Mouse (Mus musculus) spleen, embryonic (tissue): Measurements from ENCODE around the gene Zc3h4.

Source experiments
- CTCF ChIA-PET: fragments of 350-600 bp; sonication (Branson Sonifier 250); formaldehyde crosslinking; loops from one replicate; lab custom pipeline; 2022; lab: Charles Lee

Zc3h4 gene

GRCm38 (mm10) chr7:16399098-16399819 lies 1.5 kb upstream of the Zc3h4 start:
- CTCF ChIA-PET, result interaction anchor here (0.6 to 0.7 kb wide), 2 partner anchors 24 to 89 kb away, joined by 3 to 11 read pairs; no protein-coding TSS in a partner anchor

GRCm38 (mm10) chr7:16399820-16400688 lies 656 bp upstream of the Zc3h4 start:
- CTCF ChIA-PET, result interaction anchor here (0.6 to 0.7 kb wide), 2 partner anchors 24 to 90 kb away, joined by 3 to 11 read pairs; no protein-coding TSS in a partner anchor

DNA sequence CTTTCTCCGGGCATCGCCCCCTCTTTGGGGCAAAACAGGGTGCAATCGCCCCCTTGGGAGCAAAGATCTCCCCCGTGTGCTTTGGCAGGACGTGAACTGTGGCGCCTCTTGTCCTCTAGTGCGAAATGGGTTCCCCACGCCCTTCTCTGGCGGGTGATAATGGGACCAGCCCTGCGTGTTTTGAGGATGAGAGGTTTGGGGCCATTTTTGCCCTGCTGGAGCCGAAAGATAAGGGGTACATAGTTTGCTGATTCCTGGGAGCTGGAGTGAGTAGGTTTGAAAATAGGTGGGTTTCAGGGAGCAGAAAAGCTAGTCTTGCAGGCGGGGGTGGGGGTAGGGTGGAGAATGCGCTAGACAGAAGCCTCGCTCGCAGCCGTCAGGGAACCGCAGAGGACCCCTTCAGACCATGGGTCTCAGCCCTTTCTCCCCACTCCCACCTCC lies 1.3 kb downstream of the Zc3h4 start:
- CTCF ChIA-PET, result interaction anchor here (0.6 to 0.7 kb wide), 2 partner anchors 10 to 120 kb away, joined by 3 to 8 read pairs; no protein-coding TSS in a partner anchor

- CTCF ChIA-PET, result no interaction called here
Measured at GRCm38 (mm10) chr7:16402449-16402848, 1.7 kb downstream of the Zc3h4 start.

DNA sequence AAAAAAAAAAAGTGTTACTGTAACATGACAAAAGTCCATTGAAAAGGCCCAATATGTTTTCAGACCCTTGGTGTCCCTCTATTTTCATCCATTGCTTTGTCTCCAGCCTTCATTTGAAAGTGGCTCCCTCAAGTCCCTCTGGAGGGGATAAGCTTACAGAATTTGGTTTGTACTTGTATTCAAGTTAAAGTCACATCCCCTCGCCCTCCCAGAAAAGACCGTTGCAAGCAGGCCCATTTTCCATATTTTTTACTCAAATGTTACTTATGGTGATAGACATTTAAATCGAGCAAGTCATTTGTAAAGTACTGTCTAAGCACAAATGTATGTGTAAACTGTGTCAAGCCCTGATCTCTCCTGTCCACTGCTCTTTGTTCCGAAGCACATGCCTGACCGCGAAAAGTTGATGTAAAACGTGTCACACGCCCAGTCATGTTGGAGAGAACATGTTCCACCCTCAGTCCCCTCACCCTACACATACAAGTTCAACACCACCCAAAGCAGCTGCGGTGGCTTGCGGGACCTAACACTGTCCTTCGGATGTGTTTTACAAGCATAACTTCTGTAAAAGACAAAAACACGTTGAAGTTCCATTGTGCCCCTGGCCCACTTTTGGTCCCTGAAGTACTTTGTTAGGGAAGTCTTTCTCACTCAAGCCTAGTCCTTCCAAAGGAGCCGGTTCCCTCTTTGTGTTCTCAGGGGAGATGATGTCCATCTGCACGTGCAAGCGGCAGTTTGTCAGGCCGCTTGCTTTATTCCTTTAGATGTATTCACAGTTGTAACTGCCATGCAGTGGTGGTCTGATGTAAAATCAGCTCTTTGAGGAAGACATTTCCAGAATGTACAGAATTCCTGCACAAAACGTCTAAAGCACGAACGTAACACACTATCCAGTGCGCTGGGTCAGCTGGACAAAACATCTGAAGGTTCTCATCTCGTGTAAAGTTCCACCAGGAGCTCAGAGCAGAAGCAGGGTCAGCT lies 2.5 kb downstream of the Zc3h4 start:
- CTCF ChIA-PET, result interaction anchor here (0.7 kb wide), 1 partner anchor 67 kb away, joined by 4 read pairs; no protein-coding TSS in a partner anchor

DNA sequence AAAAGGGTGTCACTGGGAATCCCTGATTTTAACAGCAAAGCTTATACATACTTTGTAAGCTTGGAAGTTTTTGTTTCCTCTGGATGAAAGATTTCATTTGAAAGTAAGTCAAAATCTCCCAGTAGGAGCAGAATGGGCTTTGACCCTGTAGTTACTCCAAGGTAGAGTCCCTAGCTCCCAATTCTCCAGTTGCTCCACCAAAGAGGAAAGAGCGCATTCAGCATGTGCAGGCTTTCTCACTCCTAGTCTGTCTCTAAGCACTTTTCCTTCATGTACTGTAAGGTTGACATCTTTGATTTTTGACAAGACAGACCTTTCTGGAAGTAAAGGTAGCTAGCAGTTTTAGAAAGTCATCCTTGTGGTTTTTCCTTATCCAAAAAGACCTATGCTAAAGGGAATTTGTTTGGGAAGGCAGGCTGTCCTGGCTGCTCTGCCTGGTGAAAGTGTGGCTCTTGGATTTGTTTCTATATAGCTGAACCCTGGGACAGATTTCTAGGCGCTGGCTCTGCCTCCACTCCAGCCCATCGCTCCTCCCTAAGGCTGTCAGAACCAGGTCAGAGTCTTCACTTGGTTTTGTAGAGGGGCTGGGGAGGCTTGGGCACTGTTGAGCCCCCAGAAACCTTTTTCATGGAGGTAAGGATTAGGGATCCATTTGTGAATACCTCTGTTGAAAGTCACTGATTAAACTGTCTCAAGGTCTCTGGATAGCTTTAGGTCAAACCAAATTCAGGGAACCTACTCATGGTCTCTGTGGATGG lies 3.8 kb downstream of the Zc3h4 start:
- CTCF ChIA-PET, result interaction anchor here (0.7 to 1.4 kb wide), 2 partner anchors 9 to 22 kb away, joined by 3 to 5 read pairs; no protein-coding TSS in a partner anchor

GRCm38 (mm10) chr7:16405073-16405455 lies 4.4 kb downstream of the Zc3h4 start:
- CTCF ChIA-PET, result interaction anchor here (0.7 to 1.4 kb wide), 2 partner anchors 9 to 21 kb away, joined by 3 to 5 read pairs; no protein-coding TSS in a partner anchor

GRCm38 (mm10) chr7:16405516-16406351 lies 5.0 kb downstream of the Zc3h4 start:
- CTCF ChIA-PET, result interaction anchor here (0.5 to 1.4 kb wide), 4 partner anchors 9 to 21 kb away, joined by 3 to 5 read pairs (median 4); no protein-coding TSS in a partner anchor

- CTCF ChIA-PET, result interaction anchor here (0.7 kb wide), 1 partner anchor 38 kb away, joined by 8 read pairs; no protein-coding TSS in a partner anchor
Measured at GRCm38 (mm10) chr7:16406978-16407377, 6.3 kb downstream of the Zc3h4 start.

DNA sequence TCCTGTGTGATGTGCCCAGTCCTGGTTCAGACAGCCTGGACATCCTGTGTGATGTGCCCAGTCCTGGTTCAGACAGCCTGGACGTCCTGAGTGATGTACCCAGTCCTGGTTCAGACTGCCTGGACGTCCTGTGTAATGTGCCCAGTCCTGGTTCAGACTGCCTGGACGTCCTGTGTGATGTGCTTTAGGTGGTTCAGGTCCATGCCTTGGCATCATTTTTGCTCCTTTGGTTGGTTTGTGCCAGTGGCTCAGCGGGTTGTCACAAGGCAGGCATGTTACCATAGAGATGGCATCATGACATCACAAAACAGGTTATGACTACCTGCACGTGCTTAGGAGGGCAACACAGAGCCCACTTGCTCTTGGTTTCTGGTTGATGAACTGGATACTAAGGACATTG lies 10.4 kb downstream of the Zc3h4 start:
- CTCF ChIA-PET, result no interaction called here

DNA sequence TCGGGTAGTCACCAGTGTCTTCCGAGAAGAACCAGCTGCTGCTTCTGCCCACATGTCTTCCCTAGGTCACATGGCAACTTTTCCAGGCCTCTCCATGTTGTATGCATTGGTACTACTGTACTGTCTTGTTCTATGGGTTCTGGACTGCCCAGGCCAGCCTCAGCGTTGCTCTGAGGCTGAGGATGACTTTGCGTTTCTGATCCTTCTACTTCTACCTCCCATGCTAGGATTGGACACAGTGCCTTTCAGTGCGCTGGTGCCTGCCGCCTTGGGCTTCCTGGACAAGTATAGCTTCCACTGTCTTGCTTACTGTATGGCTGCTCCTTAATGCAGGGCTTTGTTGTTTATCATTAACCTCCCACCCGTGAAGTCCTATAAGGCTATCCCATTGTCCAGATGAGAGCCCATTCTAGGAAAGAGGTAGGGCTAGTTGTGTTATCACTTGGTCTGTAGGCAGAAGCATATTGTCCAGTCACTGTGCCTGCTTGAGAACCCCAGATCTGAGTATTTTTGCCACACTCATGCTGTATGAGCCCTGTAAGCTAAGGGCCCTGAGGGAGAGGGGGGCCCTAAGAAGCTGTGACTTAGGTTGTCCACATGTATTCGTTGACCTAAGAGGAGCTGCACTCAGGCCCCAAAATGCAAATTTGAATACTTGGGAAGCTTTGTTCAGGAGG lies 11.6 kb downstream of the Zc3h4 start:
- CTCF ChIA-PET, result interaction anchor here (0.5 kb wide), 1 partner anchor 11 kb away, joined by 3 read pairs; no protein-coding TSS in a partner anchor

- CTCF ChIA-PET, result interaction anchor here (0.5 kb wide), 1 partner anchor 122 kb away, joined by 3 read pairs; no protein-coding TSS in a partner anchor
Measured at GRCm38 (mm10) chr7:16412930-16413329, 12.2 kb downstream of the Zc3h4 start.

- CTCF ChIA-PET, result interaction anchor here (0.6 to 0.7 kb wide), 2 partner anchors 64 to 111 kb away, joined by 3 to 8 read pairs; no protein-coding TSS in a partner anchor
Measured at GRCm38 (mm10) chr7:16415426-16415825, 14.7 kb downstream of the Zc3h4 start.

GRCm38 (mm10) chr7:16417141-16417771 lies 16.5 kb downstream of the Zc3h4 start:
- CTCF ChIA-PET, result no interaction called here

DNA sequence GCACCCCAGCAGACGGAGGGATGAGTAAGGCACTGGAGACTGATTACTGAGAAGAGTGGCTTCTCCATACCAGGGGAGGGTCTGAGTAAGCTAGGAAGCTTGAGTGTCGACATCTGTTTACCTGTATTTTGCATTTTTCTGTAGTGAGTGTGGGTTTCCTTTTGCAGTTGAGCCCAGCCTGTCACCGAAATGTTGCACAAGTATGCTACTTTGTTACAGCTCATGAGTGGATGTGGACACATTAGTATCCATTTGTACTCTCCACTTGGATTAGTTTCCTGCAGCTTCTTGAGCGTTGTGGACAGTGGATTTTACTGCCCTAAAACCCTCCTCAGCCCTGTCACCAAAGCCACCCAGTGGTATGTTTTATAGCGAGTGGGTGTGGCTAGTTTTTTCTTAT lies 18.0 kb downstream of the Zc3h4 start:
- CTCF ChIA-PET, result no interaction called here

- CTCF ChIA-PET, result no interaction called here
Measured at GRCm38 (mm10) chr7:16420493-16421118, 19.9 kb downstream of the Zc3h4 start.

DNA sequence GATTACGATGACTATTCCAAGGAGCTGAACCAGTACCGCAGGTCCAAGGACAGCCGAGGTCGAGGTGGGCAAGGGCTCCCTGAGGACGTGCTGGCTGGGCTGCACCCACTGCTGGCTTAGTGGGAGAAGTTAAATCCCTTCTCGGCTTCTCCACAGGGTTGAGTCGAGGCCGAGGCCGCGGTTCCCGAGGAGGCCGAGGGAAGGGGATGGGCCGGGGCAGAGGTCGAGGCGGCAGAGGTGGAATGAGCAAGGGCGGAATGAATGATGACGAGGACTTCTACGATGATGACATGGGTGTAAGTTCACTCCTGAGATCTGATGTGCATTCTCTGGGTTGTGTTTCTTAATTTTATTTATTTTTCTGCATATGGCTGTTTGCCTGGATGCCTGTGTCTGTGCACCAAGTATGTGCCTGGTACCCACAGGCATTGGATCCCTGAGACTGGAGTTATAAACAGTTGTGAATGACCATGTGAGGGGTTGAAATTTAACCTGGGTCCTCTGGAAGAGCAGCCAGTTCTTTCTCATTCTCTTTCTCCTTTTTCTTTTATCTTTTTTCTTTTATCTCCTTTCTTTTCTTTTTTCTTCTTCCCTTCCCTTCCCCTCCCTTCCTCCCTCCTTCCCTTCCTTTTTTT lies 21.6 kb downstream of the Zc3h4 start:
- CTCF ChIA-PET, result interaction anchor here (0.6 kb wide), 1 partner anchor 431 kb away, joined by 3 read pairs; no protein-coding TSS in a partner anchor
